Mouse (Mus musculus): ENCODE measurements around the gene Dgki. TPM values are rescaled to one million over a fixed set of nuclear protein-coding genes. Genes with fewer than 3 reads are reported as not detected.

Dgki gene
- polyA plus RNA-seq, 1 experiment from 2014 or later, result 1.1 TPM

- H3K4me3 ChIP-seq, result no peak overlapping the region
- no peaks in the 10 kb centered on the region for H3K4me1 ChIP-seq
- no peaks in the 10 kb centered on the region for H3K27me3 ChIP-seq
- no peak overlapping the region for H3K27ac ChIP-seq
- H3K36me3 ChIP-seq, result no peaks in the 10 kb centered on the region
- H3K9ac ChIP-seq, result no peak overlapping the region
- H3K9me3 ChIP-seq, result no peaks in the 10 kb centered on the region; the same call in 1 of the 2 replicates
- ATAC-seq (ENCODE audit: insufficient number of reproducible peaks, insufficient read depth, low FRiP score, low TSS enrichment, low read depth), result no peak
- H3K4me2 ChIP-seq, result no peak overlapping the region
- WGBS, result 88% methylated on average over 10 of the region's 10 CpGs
Observed at GRCm38 (mm10) chr6:37261236-37261852, 38.6 kb downstream of the Dgki start.

- Histone ChIP-seq H3K27ac (no peak overlapping the region), H3K4me1 (peaks cover 8% of the 10 kb centered on the region), H3K4me3 (no peak overlapping the region), H3K27me3 (no peaks in the 10 kb centered on the region), H3K9me3 (no peaks in the 10 kb centered on the region), H3K9ac (no peak overlapping the region), H3K4me2 (no peak overlapping the region), H3K36me3 (no peaks in the 10 kb centered on the region)
- 83% methylated on average over 7 of the region's 7 CpGs for WGBS
- ATAC-seq (ENCODE audit: insufficient number of reproducible peaks, insufficient read depth, low FRiP score, low TSS enrichment, low read depth), result no peak
Observed at GRCm38 (mm10) chr6:37258662-37259061, 41.3 kb downstream of the Dgki start.

GRCm38 (mm10) chr6:37254144-37254543, 45.8 kb downstream of the Dgki start:
- ATAC-seq (ENCODE audit: insufficient number of reproducible peaks, insufficient read depth, low FRiP score, low TSS enrichment, low read depth), result no peak
- H3K36me3 ChIP-seq, result no peaks in the 10 kb centered on the region
- 25% methylated on average over 8 of the region's 8 CpGs for WGBS
- no peaks in the 10 kb centered on the region for H3K27me3 ChIP-seq
- no peak overlapping the region for H3K4me2 ChIP-seq
- H3K9me3 ChIP-seq, result no peaks in the 10 kb centered on the region
- H3K27ac ChIP-seq, result no peak overlapping the region
- no peak overlapping the region for H3K9ac ChIP-seq
- H3K4me3 ChIP-seq, result no peak overlapping the region
- peaks cover 8% of the 10 kb centered on the region for H3K4me1 ChIP-seq

- H3K4me1 ChIP-seq, result peaks cover 8% of the 10 kb centered on the region
- no peaks in the 10 kb centered on the region for H3K9me3 ChIP-seq
- no peaks in the 10 kb centered on the region for H3K36me3 ChIP-seq
- no peak overlapping the region for H3K9ac ChIP-seq
- ATAC-seq (ENCODE audit: insufficient number of reproducible peaks, insufficient read depth, low FRiP score, low TSS enrichment, low read depth), result no peak
- H3K27me3 ChIP-seq, result no peaks in the 10 kb centered on the region
- WGBS, result 73% methylated on average over 4 of the region's 4 CpGs
- no peak overlapping the region for H3K4me2 ChIP-seq
- H3K4me3 ChIP-seq, result no peak overlapping the region
- H3K27ac ChIP-seq, result no peak overlapping the region
Observed at GRCm38 (mm10) chr6:37252536-37252935, 47.4 kb downstream of the Dgki start.

GRCm38 (mm10) chr6:37250671-37251070, 49.3 kb downstream of the Dgki start:
- H3K9me3 ChIP-seq, result no peaks in the 10 kb centered on the region
- no peak overlapping the region for H3K4me2 ChIP-seq
- H3K9ac ChIP-seq, result no peak overlapping the region
- H3K4me3 ChIP-seq, result no peak overlapping the region
- ATAC-seq (ENCODE audit: insufficient number of reproducible peaks, insufficient read depth, low FRiP score, low TSS enrichment, low read depth), result no peak
- H3K27me3 ChIP-seq, result no peaks in the 10 kb centered on the region
- WGBS, result 89% methylated on average over 2 of the region's 2 CpGs
- no peak overlapping the region for H3K27ac ChIP-seq
- H3K36me3 ChIP-seq, result no peaks in the 10 kb centered on the region
- H3K4me1 ChIP-seq, result peaks cover 8% of the 10 kb centered on the region

GRCm38 (mm10) chr6:37245757-37246156, 54.2 kb downstream of the Dgki start:
- 86% methylated on average over 7 of the region's 7 CpGs for WGBS
- Histone ChIP-seq H3K27me3 (no peaks in the 10 kb centered on the region), H3K36me3 (no peaks in the 10 kb centered on the region), H3K9ac (no peak overlapping the region), H3K4me1 (no peaks in the 10 kb centered on the region), H3K27ac (no peak overlapping the region), H3K4me2 (no peak overlapping the region), H3K4me3 (no peak overlapping the region), H3K9me3 (no peaks in the 10 kb centered on the region)
- ATAC-seq (ENCODE audit: insufficient number of reproducible peaks, insufficient read depth, low FRiP score, low TSS enrichment, low read depth), result no peak

- no peak for ATAC-seq (ENCODE audit: insufficient number of reproducible peaks, insufficient read depth, low FRiP score, low TSS enrichment, low read depth)
- Histone ChIP-seq H3K4me2 (no peak overlapping the region), H3K4me3 (no peak overlapping the region), H3K27ac (no peak overlapping the region), H3K36me3 (no peaks in the 10 kb centered on the region), H3K27me3 (no peaks in the 10 kb centered on the region), H3K9ac (no peak overlapping the region), H3K4me1 (no peaks in the 10 kb centered on the region), H3K9me3 (no peaks in the 10 kb centered on the region)
- WGBS, result 90% methylated on average over 11 of the region's 11 CpGs
Observed at GRCm38 (mm10) chr6:37244074-37244473, 55.9 kb downstream of the Dgki start.

GRCm38 (mm10) chr6:37242769-37243121, 57.2 kb downstream of the Dgki start:
- Histone ChIP-seq H3K4me3 (no peak overlapping the region), H3K4me1 (no peaks in the 10 kb centered on the region), H3K27ac (no peak overlapping the region), H3K9me3 (no peaks in the 10 kb centered on the region), H3K9ac (no peak overlapping the region), H3K27me3 (no peaks in the 10 kb centered on the region), H3K36me3 (no peaks in the 10 kb centered on the region), H3K4me2 (no peak overlapping the region)
- WGBS, result 81% methylated on average over 5 of the region's 5 CpGs
- ATAC-seq (ENCODE audit: insufficient number of reproducible peaks, insufficient read depth, low FRiP score, low TSS enrichment, low read depth), result no peak

- 84% methylated on average over 6 of the region's 6 CpGs for WGBS
- no peaks in the 10 kb centered on the region for H3K4me1 ChIP-seq
- H3K36me3 ChIP-seq, result no peaks in the 10 kb centered on the region
- H3K27ac ChIP-seq, result no peak overlapping the region
- H3K9me3 ChIP-seq, result no peaks in the 10 kb centered on the region
- ATAC-seq (ENCODE audit: insufficient number of reproducible peaks, insufficient read depth, low FRiP score, low TSS enrichment, low read depth), result no peak
- no peak overlapping the region for H3K9ac ChIP-seq
- H3K4me3 ChIP-seq, result no peak overlapping the region
- no peaks in the 10 kb centered on the region for H3K27me3 ChIP-seq
- H3K4me2 ChIP-seq, result no peak overlapping the region
Observed at GRCm38 (mm10) chr6:37242100-37242768, 57.8 kb downstream of the Dgki start.

- H3K4me1 ChIP-seq, result 0 out of 2 replicates have a peak, but pooled peaks cover 5% of the 10 kb centered on the region
- H3K9me3 ChIP-seq, result no peaks in the 10 kb centered on the region
- no peaks in the 10 kb centered on the region for H3K36me3 ChIP-seq
- WGBS, result 81% methylated on average over 4 of the region's 4 CpGs
- no peak overlapping the region for H3K4me3 ChIP-seq
- no peak overlapping the region for H3K27ac ChIP-seq
- no peak overlapping the region for H3K9ac ChIP-seq
- no peak for ATAC-seq (ENCODE audit: insufficient number of reproducible peaks, insufficient read depth, low FRiP score, low TSS enrichment, low read depth)
- no peaks in the 10 kb centered on the region for H3K27me3 ChIP-seq
- no peak overlapping the region for H3K4me2 ChIP-seq
Observed at GRCm38 (mm10) chr6:37241434-37241833, 58.5 kb downstream of the Dgki start.

- no peak overlapping the region for H3K4me3 ChIP-seq
- H3K4me1 ChIP-seq, result 0 out of 2 replicates have a peak, but pooled peaks cover 5% of the 10 kb centered on the region
- WGBS, result 60% methylated on average over 7 of the region's 7 CpGs
- H3K27me3 ChIP-seq, result no peaks in the 10 kb centered on the region
- no peaks in the 10 kb centered on the region for H3K9me3 ChIP-seq
- no peak overlapping the region for H3K27ac ChIP-seq
- H3K36me3 ChIP-seq, result no peaks in the 10 kb centered on the region
- no peak overlapping the region for H3K9ac ChIP-seq
- H3K4me2 ChIP-seq, result no peak overlapping the region
- no peak for ATAC-seq (ENCODE audit: insufficient number of reproducible peaks, insufficient read depth, low FRiP score, low TSS enrichment, low read depth)
Observed at GRCm38 (mm10) chr6:37240140-37240539, 59.8 kb downstream of the Dgki start.

- 52% methylated on average over 2 of the region's 2 CpGs for WGBS
- H3K27me3 ChIP-seq, result no peaks in the 10 kb centered on the region
- H3K9me3 ChIP-seq, result no peaks in the 10 kb centered on the region
- no peak overlapping the region for H3K4me3 ChIP-seq
- H3K4me2 ChIP-seq, result no peak overlapping the region
- ATAC-seq (ENCODE audit: insufficient number of reproducible peaks, insufficient read depth, low FRiP score, low TSS enrichment, low read depth), result no peak
- H3K9ac ChIP-seq, result no peak overlapping the region
- 0 out of 2 replicates have a peak, but pooled peaks cover 5% of the 10 kb centered on the region for H3K4me1 ChIP-seq
- no peak overlapping the region for H3K27ac ChIP-seq
- no peaks in the 10 kb centered on the region for H3K36me3 ChIP-seq
Observed at GRCm38 (mm10) chr6:37236893-37237292, 63.1 kb downstream of the Dgki start.

All from embryonic facial prominence, embryonic 13.5 days (tissue).